Mouse (Mus musculus): Measurements from ENCODE around the gene Pdcd4.
A peak's percentile ranks its signal among the peaks of the same experiment; 100 is the strongest.

- TF ChIP-seq CTCF (IDR thresholded peaks at IDR 0.05; ENCODE audit: low read depth) (peak; percentile 53), EP300 (optimal IDR thresholded peaks at IDR 0.05) (no peak)
Observed at GRCm38 (mm10) chr19:53870568-53870967, 21.5 kb upstream of the Pdcd4 start.
